Mouse (Mus musculus) urinary bladder, postnatal 25 days (tissue): ENCODE results near the gene Plekhg3.

ENCODE experiments used
- DNase-seq: peaks from one replicate; pipeline ENCODE4 v3.0.0; 2022; ENCODE audit warnings: low spot score

The Plekhg3 gene

DNA sequence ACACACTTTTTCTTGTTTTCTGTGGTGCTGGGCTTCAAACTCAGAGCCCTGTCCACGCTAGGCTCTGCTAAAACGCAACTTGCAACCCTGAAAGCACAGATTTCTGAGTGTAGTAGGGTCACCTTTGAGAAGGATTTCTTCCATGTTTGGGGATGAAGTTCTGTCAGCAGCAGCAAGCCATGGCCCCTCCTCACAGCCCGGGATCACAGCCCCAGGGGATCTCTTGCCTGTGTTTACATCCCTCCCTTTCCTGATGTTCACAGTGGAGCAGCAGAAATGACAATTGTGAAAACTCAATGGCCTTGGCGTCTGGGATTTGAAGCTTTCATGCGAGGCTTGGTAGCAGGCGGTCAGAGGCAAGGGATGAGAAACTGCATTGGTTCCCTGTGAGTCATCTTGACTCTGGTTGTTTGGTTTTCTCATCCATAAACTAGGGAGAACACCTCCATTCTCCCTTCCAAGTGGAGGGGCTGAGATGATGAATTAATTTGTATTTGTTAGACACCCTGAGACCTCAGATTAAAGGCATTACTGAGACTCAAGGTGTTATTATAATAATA is at the start of gene Plekhg3:
Gene Plekhg3, plus strand, starts transcription at position 312 of the 560 bp plus-strand sequence.
- no peak for DNase-seq

- no peak for DNase-seq
Observed at GRCm38 (mm10) chr12:76482446-76482845, 48.2 kb upstream of the Plekhg3 start.

- DNase-seq: no peak
Observed at GRCm38 (mm10) chr12:76482948-76483347, 47.7 kb upstream of the Plekhg3 start.

DNA sequence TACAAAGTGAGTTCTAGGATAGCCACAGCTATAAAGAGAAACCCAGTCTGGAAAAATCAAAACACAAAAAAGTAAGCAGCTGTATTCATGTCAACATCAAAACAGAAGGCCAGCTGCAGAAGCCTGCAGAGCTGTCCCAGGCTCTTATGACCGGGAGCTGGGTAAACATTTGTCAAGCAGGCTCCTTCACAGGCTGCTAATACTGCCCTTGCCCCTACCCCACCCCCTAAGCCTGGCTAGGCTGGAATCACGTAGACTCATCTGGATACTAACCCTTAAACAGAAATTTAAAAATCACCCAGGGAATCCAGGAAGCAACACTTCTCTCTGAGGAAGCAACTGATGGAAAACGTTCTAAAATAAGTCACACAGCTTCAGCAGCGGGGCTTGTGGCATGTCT is 45.8 kb upstream of the Plekhg3 start:
- DNase-seq: no peak

GRCm38 (mm10) chr12:76485381-76485780 is 45.3 kb upstream of the Plekhg3 start:
- DNase-seq: no peak

- DNase-seq: no peak
Observed at GRCm38 (mm10) chr12:76486943-76487342, 43.7 kb upstream of the Plekhg3 start.

DNA sequence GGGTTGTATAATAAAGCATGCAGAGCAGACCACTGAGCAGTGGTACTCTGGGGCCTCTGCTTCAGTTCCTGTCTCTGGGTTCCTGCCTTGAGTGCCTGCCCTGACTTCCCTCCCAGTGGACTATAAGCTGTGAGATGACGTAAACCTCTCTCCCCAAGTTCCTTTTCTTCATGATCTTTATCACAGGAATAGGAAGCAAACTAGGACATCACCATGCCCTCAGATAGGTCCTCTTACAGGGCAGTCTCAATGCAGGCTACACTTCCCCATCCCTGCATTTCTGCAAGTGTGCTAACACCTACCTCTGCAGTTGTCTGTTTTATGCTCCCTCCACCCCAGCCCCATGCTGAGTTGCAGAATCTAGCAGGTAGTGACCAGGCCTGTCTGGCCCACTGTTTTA is 39.9 kb upstream of the Plekhg3 start:
- DNase-seq: no peak

- peak; percentile 38 for DNase-seq
Observed at GRCm38 (mm10) chr12:76493462-76493861, 37.2 kb upstream of the Plekhg3 start.

- DNase-seq: no peak
Observed at GRCm38 (mm10) chr12:76495381-76495780, 35.3 kb upstream of the Plekhg3 start.

DNA sequence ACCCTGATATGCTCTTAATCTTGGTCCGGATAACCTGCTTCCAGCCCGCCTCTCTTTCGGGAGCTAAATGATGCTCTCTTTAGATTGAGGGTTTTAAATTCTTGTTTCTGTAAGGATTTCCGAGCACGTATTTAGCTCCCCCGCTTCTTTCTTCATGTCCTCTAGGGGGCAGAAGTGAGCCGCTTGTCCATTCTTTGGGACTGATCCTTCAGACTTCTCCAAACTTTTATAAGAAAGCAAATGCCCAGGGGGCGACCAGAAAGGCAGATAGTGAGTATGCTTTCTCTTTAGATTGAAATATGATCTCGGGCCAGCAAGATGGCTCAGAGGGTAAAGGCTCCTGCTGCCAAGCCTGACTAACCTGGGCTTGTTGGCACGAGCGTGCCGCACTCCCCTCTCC is 34.4 kb upstream of the Plekhg3 start:
- peak; percentile 60 for DNase-seq

- DNase-seq: no peak
Observed at GRCm38 (mm10) chr12:76499276-76499675, 31.4 kb upstream of the Plekhg3 start.

GRCm38 (mm10) chr12:76500055-76500454 is 30.6 kb upstream of the Plekhg3 start:
- no peak for DNase-seq

DNA sequence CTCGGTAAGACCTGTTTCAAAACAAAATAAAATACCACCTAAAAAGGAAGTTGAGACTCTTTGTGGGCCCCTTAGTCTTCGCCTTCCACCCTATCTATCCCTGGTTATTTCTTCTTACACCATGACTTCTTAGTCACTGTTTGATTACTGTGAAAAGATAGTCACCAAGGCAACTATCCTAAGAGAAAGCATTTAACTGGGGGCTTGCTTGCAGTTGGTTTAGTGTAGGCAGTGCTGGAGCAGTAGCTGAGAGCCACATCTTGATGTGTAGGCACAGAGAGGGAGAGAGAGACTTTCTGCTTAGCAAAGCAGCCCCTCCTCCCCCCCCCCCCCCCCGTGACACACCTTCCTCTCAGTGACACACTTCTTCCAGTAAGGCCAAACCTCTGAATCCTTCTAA is 29.8 kb upstream of the Plekhg3 start:
- DNase-seq: no peak

- peak; percentile 50 for DNase-seq
Observed at GRCm38 (mm10) chr12:76502981-76503380, 27.7 kb upstream of the Plekhg3 start.

GRCm38 (mm10) chr12:76506522-76506921 is 24.2 kb upstream of the Plekhg3 start:
- DNase-seq: peak; percentile 36

DNA sequence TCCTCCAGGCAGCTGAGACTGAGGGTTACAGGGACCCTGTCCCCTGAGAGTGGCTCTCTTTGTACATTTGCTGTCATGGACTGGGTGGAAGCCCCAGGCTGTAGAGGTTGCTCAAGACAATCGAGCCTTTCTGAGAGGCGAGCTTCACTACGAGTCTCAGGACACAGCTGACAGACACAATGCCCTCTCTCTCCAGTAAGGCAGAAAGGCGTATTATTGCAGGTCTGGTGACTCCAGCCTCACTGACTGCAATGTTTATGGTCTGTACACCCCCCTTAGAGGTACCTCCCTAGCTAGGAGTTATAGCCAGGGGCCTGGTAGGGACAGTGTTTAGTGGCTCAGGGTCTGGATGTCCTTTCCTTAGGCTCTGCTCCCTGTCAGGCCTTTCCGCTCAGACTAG is 22.9 kb upstream of the Plekhg3 start:
- DNase-seq: no peak

DNA sequence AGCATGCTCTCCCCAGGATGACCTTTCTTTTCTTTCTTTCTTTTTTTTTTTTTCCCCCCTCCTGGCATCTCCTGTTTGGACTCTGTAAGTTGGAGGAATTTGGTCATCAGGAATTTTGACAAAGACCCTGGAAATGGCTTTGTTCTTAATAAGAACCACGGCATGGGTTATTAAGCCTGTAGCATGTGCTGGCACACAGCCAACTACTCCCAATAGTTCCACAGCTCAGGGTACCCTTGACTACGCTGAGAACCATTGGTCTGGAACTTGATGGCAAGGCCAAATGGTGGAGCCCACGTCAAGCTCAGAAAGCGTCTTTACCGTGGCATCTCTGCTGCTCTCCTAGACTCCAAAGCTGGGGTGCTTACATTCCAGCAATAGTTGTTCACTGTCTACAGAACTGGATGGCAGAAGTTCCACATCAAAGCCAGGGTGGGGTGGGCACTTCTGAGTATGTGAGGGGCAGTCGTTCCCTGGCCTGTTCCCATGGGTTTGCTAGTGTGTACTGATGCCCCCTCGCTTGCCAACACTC is 21.7 kb upstream of the Plekhg3 start:
- DNase-seq: no peak

- no peak for DNase-seq
Observed at GRCm38 (mm10) chr12:76512731-76513130, 18.0 kb upstream of the Plekhg3 start.

GRCm38 (mm10) chr12:76514842-76515241 is 15.8 kb upstream of the Plekhg3 start:
- no peak for DNase-seq

DNA sequence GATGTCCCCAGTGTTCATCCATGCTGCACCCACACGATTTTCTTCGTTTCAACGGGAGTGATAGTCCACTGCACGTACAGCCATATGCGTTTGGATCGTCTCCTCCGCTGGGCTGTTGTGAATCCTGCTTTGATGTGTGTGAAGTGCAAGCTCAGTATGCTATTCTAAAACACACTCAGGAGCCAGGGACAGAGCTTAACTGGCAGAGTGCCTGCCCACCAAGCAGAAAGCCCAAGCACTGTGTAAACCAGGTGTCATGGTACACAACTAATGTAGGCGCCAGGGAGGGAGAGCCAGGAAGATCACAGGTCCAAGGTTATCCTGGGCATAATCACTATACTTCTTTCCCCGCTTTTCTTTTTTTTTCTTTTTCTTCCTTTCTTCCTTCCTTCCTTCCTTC is 12.7 kb upstream of the Plekhg3 start:
- DNase-seq: no peak

DNA sequence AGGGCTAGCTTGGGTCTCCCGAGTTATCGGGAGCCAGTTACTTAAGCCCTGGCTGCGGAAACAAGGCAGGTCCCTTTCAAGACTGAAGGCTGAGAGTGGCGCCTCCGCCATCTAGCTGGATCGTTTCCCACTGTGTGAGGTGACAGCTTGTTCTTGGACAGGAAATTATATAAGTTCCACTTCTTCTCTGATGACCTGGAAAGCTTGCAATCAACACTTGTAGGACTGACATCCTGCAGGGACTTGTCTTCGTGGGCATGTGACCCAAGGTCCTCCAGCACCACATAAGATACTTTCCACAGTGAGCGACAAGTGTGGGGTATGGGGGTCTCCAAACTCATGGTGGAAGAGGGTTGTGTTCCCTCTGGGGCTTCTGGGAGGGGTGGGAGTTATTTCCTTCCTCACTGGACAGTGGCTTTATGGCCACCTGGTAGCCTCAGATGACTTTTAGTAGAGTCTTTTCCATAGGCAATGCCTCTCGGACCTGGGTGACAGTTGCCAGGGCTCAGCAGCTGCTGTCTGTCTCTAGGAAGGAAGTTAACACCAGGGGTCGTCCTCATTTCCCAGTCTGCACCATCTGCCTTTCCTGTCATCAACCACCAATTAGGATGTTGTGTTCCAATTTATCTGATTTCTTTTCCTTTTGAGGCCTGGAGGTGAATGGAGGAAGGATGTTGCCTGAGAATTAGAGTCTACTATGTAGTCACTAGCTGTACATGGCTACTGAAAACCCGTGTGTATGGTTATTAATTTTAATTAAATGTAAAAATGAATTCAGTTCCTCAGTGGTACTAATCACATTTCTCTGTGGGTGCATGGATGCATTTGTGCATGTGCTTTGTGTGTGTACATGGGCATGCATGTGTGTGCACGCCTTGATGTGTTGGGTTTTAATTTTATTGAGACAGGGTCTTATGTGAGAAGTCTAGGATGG is 11.5 kb upstream of the Plekhg3 start:
- no peak for DNase-seq

DNA sequence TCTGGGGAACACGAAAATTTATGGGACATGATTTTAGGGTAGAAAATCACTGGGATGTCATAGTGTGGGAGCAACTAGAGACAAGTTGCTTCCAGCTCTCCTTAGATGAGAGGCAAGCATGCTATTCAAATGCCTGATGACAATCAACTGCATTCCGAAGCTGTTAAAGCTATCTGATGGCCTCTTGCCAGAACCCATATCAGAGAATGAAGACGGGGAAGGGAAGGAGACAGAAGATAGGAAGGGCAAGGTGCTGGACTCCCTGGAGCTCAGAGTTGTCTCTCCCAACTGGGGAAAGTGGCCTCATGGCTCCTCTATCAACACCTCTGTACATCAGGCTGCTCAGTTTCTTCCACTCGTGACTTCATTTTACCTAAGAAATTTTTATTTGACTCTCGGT is 7.0 kb upstream of the Plekhg3 start:
- no peak for DNase-seq

DNA sequence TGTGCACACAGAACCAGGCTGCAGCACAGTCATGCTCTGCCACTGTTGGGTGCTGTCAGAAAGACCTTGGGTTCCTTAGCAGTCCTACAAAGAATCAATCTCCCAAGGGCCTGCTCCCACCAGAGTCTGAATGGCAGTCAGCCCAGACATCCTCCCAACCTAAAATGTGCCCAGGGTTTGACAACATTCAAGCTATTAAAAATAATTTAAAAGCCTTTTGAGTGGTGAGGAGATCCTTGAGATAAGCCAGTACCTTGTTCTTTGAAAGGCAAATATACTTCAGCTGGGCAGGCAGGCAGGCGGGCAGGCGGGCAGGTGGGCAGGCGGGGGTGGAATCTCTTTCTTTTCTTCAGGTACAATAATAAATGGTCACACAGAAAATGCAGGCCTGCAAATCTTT is 5.8 kb upstream of the Plekhg3 start:
- no peak for DNase-seq
